Mouse (Mus musculus) embryonic fibroblast, embryonic 13.5 days (primary cell): ENCODE measurements around the gene Rabgef1. TPM values are rescaled to one million over a fixed set of nuclear protein-coding genes. Genes with fewer than 3 reads are reported as not detected.
"Not testable (repeated sequence)": the region's sequence is repeated elsewhere in the genome, so short reads cannot be mapped to it uniquely, and the experiment has no call there.

ENCODE experiments used
- H3K27ac ChIP-seq: 2 replicates; pipeline ENCODE4 v1.5.1; 2012; ENCODE audit warnings: low read length, control low read depth, inconsistent platforms; ENCODE audit not compliant: insufficient read depth
- H3K4me1 ChIP-seq: 2 replicates; pipeline ENCODE4 v1.6.1; 2011; ENCODE audit warnings: low read length; ENCODE audit not compliant: control insufficient read depth, insufficient read depth
- H3K4me3 ChIP-seq: 2 replicates; pipeline ENCODE4 v1.5.1; 2011; ENCODE audit warnings: mild to moderate bottlenecking, control low read depth, low read length; ENCODE audit not compliant: insufficient read depth
- CTCF ChIP-seq: IDR thresholded peaks from 2 replicates; pipeline ENCODE4 v1.5.1; 2011; ENCODE audit warnings: mild to moderate bottlenecking, control low read depth, low read length, moderate library complexity, borderline replicate concordance; ENCODE audit not compliant: insufficient read depth
- POLR2A ChIP-seq: IDR thresholded peaks from 2 replicates; pipeline ENCODE4 v1.6.1; 2011; ENCODE audit warnings: low read depth, mild to moderate bottlenecking, control low read depth, low read length, moderate library complexity
- polyA plus RNA-seq: library from polyadenylated mRNA; stranded (reverse); fragments of >200 nt; gene quantifications from 2 replicates; pipeline ENCODE4 v1.2.4, GENCODE M21; 2011; ENCODE audit warnings: low read depth; ENCODE audit not compliant: missing spikeins, insufficient read length

The Rabgef1 gene
- polyA plus RNA-seq, 1 experiment = 21.8 TPM

- Histone ChIP-seq H3K27ac (peak overlapping the region; percentile 51), H3K4me1 (peaks cover 3% of the 10 kb centered on the region; the same call in 1 of the 2 replicates), H3K4me3 (peak overlapping the region; percentile 90)
- peak; percentile 62 for TF ChIP-seq POLR2A
- peak; percentile 33; the same call in 1 of the 2 replicates for TF ChIP-seq CTCF
These were observed 50.8 kb downstream of the Rabgef1 start for GRCm38 (mm10) chr5:130222146-130223004.

DNA sequence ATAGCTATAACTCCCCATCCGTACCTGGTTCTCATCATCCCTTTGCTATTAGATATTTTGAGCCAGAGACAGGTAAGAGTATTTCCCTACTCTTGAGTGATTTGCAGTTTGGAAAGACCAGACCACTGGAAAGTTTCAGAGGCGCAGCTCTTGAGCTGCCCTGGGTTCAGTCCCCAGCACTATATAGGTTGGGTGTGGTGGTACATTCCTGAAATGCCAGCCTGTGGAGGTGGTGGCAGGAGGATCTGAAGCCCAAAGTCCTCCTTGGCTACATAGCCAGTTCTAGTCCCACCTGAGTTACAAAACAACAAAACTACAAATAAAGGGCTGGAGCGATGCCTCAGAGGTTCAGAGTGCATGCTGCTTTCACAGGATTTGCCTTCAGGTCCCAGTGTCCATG lies 55.2 kb downstream of the Rabgef1 start:
- peaks cover 3% of the 10 kb centered on the region; the same call in 1 of the 2 replicates for H3K4me1 ChIP-seq
- H3K4me3 ChIP-seq = no peak overlapping the region
- no peak overlapping the region for H3K27ac ChIP-seq
- TF ChIP-seq POLR2A = no peak

DNA sequence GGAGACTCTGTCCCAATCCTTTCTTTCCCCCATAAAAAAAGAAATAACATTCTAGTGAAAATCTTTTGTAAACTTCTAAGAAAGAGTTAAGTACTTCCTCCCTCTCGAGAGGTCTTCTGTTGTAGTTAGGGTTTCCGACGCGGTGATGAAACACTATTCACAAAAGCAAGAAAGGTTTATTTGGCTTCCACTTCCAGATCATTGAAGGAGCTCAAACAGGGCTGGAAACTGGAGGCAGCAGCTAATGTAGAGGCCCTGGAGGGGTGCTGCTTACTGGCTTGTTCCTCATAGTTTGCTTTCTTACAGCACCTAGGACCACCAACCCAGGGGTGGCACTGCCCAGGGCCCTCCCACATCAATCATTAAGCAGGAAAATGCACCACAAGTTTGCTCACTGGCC lies 56.5 kb downstream of the Rabgef1 start:
- no peak for TF ChIP-seq CTCF
- no peak for TF ChIP-seq POLR2A
- H3K27ac ChIP-seq = no peak overlapping the region
- H3K4me3 ChIP-seq = no peak overlapping the region
- H3K4me1 ChIP-seq = peaks cover 3% of the 10 kb centered on the region; the same call in 1 of the 2 replicates

- TF ChIP-seq CTCF (no peak), POLR2A (no peak)
- Histone ChIP-seq H3K4me3 (no peak overlapping the region), H3K4me1 (no peaks in the 10 kb centered on the region), H3K27ac (no peak overlapping the region)
These were observed 64.7 kb downstream of the Rabgef1 start for GRCm38 (mm10) chr5:130236302-130236701.

DNA sequence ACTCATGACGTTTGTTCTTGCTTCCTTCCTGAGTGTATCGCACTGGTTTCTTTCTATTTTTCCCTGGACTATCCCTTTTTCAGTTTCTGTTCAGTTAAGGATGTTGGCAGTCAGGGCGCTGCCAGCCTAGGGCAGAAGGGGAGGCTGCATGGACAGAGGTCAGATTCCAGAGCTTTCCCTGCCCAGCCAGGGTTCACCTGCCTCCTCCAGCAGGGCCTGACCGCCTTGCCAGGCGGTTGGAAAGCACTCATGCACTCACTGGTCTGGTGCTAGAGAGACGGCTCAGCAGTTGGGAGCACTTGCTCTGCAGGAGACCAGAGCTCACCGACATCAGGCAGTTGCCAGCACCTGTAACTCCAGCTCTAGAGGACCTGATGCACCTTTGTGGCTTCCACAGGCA lies 67.6 kb downstream of the Rabgef1 start:
- Histone ChIP-seq H3K4me1 (no peaks in the 10 kb centered on the region), H3K4me3 (no peak overlapping the region), H3K27ac (no peak overlapping the region)
- TF ChIP-seq POLR2A = no peak

- no peak for TF ChIP-seq POLR2A
- no peak for TF ChIP-seq CTCF
- Histone ChIP-seq H3K4me1 (no peaks in the 10 kb centered on the region), H3K27ac (no peak overlapping the region), H3K4me3 (no peak overlapping the region)
These were observed 68.3 kb downstream of the Rabgef1 start for GRCm38 (mm10) chr5:130239856-130240255.

DNA sequence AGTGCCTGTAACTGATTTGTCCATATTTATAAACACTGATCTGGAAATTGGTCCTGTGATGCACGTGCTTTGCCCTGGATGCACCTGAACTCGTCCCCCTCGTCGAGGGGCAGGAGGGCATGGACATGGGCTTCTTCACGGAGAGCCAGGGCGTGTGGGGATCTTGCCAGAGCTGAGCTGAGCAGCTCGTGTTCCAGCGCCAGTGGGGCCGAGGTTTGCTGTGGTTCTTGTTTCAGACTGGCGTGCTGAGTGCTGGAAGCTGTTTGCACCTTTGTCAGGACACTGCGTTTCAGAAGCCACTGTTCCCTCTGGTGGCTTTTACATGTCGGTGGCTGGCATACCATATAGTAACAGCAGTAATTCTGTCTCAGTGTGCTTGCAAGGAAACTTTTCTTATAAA lies 69.8 kb downstream of the Rabgef1 start:
- H3K27ac ChIP-seq = no peak overlapping the region
- H3K4me3 ChIP-seq = no peak overlapping the region
- H3K4me1 ChIP-seq = no peaks in the 10 kb centered on the region
- TF ChIP-seq CTCF (no peak), POLR2A (no peak)

GRCm38 (mm10) chr5:130247823-130248222 lies 76.2 kb downstream of the Rabgef1 start:
- no peak overlapping the region for H3K4me3 ChIP-seq
- H3K27ac ChIP-seq = no peak overlapping the region
- TF ChIP-seq POLR2A = no peak
- TF ChIP-seq CTCF = no peak

DNA sequence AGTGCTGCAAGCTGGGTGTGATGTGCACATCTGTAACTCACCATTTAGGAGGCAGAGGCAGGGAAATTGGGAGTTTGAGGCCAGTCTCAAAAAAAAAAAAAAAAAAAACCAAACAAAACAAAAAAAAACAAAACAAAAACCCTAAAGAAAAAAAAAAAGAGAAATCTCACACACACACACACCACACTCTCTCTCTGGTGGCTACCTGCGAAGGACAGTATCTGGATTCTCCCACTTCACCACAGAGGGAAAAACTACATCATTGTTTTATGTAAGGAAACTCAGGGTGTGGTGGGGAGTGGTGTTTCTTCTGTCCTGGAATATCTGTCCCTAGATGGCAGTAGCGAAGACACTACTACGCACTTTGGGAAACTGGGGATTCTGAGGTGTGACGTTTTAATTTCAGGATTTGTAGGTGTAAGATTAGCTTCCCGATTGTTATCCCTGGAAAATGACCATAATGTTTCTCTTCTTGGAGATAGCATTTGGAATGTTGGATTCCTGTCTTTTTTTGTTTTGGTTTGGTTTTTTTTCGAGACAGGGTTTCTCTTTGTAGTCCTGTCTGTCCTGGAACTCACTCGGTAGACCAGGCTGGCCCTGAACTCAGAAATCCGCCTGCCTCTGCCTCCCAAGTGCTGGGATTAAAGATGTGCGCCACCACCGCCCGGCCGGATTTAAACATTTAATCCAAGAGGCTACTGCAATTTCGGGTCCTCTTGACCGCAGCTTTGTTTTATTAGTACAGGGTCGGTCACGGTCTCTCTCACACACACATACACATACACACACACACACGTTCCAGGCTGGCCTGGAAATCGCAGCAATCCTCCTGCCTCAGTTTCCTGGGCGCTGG lies 82.8 kb downstream of the Rabgef1 start:
- peak overlapping the region; percentile 37 for H3K27ac ChIP-seq
- H3K4me1 ChIP-seq = no peaks in the 10 kb centered on the region
- H3K4me3 ChIP-seq = peak overlapping the region; percentile 62
- TF ChIP-seq POLR2A = peak; percentile 34; the same call in 1 of the 2 replicates
- TF ChIP-seq CTCF = no peak

More at GRCm38 (mm10) chr5:130247823-130248222, 76.2 kb downstream of the Rabgef1 start:
- H3K4me1 ChIP-seq = no peaks in the 10 kb centered on the region

DNA sequence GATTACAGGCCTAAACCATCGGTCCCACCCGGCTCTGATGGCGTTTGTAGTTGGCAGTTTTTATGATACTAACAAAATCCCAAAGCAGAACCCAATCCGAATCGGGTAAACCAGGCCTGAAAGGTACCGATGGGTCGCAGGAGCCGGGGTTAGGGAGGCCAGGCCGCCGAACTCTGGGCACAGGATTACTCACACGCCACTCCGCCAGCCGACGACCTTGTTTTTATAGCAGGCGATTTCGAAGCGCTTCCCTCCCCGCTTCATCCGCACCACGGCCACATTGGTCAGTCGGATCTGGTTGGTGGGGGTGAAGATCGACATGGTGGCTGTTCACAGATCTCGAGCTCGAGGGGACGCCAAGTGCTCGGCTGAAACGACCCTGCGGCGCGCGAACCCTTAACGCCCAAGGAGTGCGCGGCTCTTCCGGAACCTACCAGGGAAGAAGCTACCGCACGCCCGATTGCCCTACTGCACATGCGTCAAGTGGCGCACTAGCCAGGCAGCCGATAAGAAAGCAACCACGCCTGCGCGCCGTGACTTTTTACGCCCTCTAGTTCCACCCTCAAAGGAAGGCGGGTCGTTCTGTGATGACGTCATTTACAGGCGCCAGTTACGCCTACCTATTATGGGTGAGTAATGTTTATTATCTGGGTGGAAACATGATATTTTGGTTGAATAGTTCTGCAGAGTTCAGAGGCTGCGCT lies 83.6 kb downstream of the Rabgef1 start, which contains the start of the genes Sbds and Tyw1:
TSS of gene Sbds (minus strand) at position 514 of the 704 bp plus-strand sequence.
TSS of gene Tyw1 (plus strand) at position 603 of the 704 bp plus-strand sequence.
- Histone ChIP-seq H3K4me3 (peak within 1 kb of the TSS; percentile 62), H3K27ac (peak within 1 kb of the TSS; percentile 37), H3K4me1 (no peaks in the 10 kb centered on the region)
- TF ChIP-seq CTCF (no peak), POLR2A (peak; percentile 99)

GRCm38 (mm10) chr5:130255799-130256525 lies 84.4 kb downstream of the Rabgef1 start:
- not testable (repeated sequence) for H3K4me1 ChIP-seq, H3K27ac ChIP-seq
- H3K4me3 ChIP-seq = peak overlapping the region; percentile 48
